Mouse (Mus musculus) gastrocnemius, postnatal 25 days (tissue): ENCODE results near the gene Ndufb5. TPM values are rescaled to one million over a fixed set of nuclear protein-coding genes. Genes with fewer than 3 reads are reported as not detected.
"Not testable (repeated sequence)": the region's sequence is repeated elsewhere in the genome, so short reads cannot be mapped to it uniquely, and the experiment has no call there.

Experiments used
- DNase-seq: peaks from one replicate; pipeline ENCODE4 v3.0.0; 2022
- long read RNA-seq, 2 experiments: library from polyadenylated mRNA; stranded (forward); transcript quantifications; one replicate each; pipeline ENCODE4 v2.0.0; 2021
- total RNA-seq, 2 experiments: library from RNA; stranded (reverse); gene quantifications; 1 replicate in 1 of 2; 2 replicates in 1 of 2; pipeline ENCODE4 v1.2.3; 2021

Ndufb5 gene
- total RNA-seq = 100 to 1,000 TPM; 583 to 623 TPM
- long read RNA-seq, experiment 1, transcript Ndufb5-204 (6 exons, 1,079 nt) = major isoform, 1,414 of 1,458 reads
- long read RNA-seq, experiment 1, transcript Ndufb5-203 (5 exons, 625 nt) = minor isoform, 8 of 1,458 reads
- long read RNA-seq, experiment 1, partial matches to known transcripts = 15 of 1,458 reads
- long read RNA-seq, experiment 1, other reads (novel, unspliced or antisense) = 21 of 1,458 reads
- long read RNA-seq, experiment 2, transcript Ndufb5-204 (6 exons, 1,079 nt) = major isoform, 969 of 992 reads
- long read RNA-seq, experiment 2, partial matches to known transcripts = 12 of 992 reads
- long read RNA-seq, experiment 2, other reads (novel, unspliced or antisense) = 9 of 992 reads

GRCm38 (mm10) chr3:32736244-32737171 is at the start of gene Ndufb5:
Ndufb5 (plus strand) TSS chr3:32736990.
- peak; percentile 99 for DNase-seq

DNA sequence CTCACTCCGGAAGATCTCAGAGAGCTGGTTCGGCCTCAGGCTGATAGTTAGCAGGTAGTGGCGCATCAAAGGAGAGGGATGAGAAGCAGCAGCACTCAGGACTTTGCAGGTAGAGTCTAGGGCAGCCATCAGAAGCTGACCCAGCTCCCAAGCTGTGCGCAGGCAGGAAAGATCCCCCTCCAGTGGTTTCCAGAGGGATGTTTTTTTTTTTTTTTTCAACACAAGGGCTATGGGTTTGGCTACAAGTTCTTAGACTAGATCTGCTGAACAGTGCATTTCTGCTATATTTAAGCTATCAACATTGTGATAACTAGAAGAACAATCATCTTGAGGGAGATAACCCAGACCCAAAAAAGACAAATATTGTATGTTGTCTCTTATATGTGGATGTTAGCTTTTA is 49.6 kb upstream of the Ndufb5 start:
- no peak for DNase-seq

DNA sequence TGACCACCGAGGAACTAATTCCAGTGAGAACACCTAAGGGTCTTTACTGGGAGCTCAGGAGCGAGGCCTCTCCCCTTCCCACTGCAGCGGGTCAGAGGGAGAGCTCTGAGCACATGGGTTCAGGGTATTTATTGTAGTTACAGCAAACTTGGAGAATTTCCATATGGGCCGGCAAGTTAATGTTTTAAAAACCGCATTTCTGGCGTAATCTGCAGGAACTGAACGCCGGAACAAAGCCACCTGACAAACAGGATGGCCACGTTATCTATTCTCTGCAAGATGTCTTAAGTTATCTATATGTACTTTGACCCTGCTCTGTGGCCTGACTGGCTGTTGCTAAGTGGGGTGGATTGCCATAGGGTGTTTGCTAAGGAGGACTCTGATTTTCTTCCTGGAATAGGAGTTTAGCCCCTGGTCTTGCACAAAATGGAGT is 47.2 kb upstream of the Ndufb5 start:
- DNase-seq = no peak

DNA sequence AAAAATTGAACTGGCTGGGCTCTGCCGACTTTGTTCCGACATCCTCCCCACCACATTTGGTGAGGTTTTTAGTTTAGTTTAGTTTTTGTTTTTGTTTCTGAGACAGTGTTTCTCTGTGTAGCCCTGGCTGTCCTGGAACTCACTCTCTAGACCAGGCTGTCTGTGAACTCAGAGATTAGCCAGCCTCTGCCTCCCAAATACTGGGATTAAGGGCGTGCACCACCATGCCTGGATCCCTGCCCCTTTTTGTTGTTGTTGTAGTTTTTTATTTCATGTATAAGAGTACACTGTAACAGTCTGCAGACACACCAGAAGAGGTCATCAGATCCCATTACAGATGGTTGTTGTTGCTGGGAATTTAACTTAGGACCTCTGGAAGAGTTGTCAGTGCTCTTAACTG is 46.8 kb upstream of the Ndufb5 start:
- DNase-seq = no peak

- DNase-seq = no peak
These were observed 45.9 kb upstream of the Ndufb5 start for GRCm38 (mm10) chr3:32690901-32691300.

- DNase-seq = no peak
These were observed 44.9 kb upstream of the Ndufb5 start for GRCm38 (mm10) chr3:32691841-32692240.

DNA sequence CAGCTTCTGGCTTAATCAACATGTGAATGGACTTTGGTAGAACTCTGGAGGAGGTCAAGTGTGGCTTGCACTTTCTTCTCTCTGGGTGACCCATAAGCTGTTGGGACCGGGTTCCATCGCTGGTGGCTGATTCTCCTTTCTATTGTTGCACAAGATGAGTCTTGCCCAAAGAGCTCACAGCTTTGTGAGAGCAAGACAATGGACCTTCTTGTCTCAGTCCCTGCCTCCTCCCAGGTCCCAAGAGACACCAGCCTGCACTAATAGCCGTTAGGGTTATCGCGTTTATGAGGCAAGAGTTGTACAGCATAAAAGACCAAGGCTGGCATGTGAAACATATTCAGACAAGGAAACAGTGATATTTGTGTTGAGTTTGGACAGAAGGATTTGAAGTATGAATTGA is 42.6 kb upstream of the Ndufb5 start:
- no peak for DNase-seq

DNA sequence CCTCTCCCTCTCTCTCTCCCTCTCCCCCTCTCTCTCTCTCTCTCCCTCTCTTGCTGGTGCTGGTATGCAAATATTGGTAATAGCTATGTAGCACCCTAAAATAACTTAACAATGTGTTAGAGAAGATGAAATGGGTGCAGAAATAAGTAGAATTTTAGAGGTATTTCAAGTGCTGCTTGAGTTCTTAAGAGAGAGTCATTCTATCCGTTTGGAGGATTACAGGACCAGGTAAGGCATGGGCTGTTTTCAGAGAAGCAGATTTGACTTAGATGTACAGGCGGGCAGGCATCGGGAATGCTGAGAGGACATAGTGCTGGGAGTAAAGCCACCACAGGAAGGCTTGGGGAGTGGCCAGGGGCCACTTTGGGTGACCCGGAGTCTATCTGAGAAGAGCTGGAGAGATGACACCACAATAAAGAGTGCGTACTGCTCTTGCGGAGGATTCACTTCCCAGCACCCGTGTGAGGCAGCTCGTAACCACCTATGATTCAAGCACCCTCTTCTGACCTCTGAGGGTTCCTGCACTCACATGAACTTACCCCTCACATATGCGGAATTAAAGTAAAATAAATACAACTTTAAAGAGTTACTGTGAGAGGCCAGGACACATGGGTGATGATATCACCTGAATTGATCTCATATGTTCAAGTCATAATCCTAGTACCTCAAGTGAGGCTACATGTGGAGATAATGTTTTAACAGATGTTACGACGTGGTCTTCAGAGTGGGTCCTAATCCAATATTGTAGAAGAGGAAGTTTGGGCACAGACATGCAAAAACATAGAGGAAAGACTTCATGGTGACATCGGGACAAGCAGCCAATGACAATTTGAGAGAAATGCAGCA is 41.8 kb upstream of the Ndufb5 start:
- no peak for DNase-seq

DNA sequence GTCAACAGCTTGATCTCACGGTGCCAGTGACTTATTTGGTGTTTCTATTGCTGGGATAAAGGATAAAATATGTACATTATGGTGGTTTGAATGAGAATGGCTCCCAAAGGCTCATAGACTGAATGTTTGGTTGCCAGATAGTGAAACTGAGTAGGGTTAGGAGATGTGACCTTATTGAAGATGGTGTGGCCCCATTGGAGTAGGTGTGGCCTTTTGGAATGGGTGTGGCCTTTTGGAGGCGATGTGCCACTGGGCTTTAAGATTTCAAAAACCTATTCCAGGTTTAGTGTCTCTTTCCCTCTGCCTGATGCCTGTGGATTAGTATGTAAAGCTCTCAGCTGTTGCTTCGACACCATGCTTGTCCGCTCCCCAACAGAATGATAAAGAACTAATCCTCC is 41.2 kb upstream of the Ndufb5 start:
- no peak for DNase-seq

GRCm38 (mm10) chr3:32698228-32698863 is 38.4 kb upstream of the Ndufb5 start:
- DNase-seq = peak; percentile 66

GRCm38 (mm10) chr3:32704021-32704420 is 32.8 kb upstream of the Ndufb5 start:
- DNase-seq = not testable (repeated sequence)

- DNase-seq = peak; percentile 16
These were observed 32.2 kb upstream of the Ndufb5 start for GRCm38 (mm10) chr3:32704632-32705031.

DNA sequence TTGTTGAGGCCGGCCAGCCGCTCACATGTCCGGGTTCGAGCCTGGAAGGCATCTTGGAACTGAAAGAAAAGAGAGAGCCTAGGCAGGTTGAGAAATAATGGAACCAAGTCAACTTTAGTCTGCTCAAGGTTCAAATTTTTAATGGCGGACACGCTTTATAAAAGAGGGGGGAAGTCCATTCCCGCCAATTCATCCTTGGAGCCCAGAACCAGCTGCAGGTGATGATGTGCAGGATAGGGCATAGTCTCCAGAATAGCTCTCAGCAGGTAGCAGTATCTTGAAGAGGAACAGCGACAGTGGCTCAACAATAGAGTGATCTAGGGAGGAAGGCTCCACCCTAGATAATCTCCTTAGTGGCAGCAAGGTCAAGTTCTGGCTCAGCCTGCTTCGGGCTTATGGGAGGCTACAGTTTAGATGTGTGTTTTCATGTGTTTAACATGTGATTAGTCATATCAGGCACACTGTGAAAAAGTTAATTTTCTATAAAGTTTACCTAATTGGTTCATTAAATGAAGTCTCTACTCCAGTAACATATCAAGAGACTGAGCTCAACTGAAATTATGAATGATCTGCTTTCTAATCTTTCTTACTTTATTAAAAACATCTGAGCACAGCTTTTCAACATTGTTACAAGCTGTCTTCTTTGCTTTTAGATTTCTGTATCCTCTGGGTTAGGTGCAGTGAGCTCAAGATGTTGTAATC is 31.0 kb upstream of the Ndufb5 start, which contains the start of gene Actl6a:
Actl6a (plus strand) TSS at position 652 of the 702 bp plus-strand sequence.
- DNase-seq = not testable (repeated sequence)

- no peak for DNase-seq
These were observed 28.8 kb upstream of the Ndufb5 start for GRCm38 (mm10) chr3:32708052-32708367.

DNA sequence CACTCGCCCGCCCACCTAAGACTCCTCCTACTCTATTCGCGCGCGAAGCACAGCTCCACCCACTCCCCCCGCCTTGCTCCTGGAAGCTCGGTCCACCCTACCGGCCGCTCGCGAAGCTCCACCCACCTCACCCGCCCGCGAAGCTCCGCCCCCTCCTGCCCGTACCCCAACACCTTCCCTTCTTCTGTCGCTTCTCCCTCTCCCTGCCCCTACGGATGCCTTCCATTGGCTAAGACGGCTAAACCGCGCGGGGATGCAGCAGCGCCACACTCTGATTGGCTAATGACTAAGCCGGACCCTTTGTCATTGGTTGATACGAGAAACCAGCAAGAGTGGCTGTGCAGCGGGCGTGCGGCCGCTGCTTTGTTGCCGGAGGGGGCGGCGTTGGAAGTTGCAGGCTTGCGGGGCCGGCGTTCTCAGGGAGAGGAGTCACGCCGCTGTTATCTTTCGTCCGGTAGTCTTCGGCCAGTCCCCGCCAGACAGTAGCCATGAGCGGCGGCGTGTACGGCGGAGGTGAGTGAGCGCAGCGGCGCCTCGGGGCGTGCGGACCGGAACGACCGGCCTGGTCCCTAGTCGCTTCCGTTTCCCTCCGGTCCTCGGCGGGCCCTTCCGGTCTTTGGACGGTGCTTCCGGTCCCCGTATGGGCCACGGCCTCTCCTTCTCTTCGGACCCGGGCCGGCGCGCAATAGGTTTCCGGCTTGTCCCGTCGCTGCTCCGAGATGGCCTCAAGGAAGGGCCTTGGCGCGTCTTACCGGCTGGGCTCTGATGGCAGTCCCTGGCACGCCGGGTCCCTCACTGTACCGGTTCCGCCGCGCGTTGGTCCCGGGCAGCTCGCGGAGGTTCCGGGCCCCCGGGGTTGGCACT is 28.2 kb upstream of the Ndufb5 start:
- DNase-seq = peak; percentile 99

DNA sequence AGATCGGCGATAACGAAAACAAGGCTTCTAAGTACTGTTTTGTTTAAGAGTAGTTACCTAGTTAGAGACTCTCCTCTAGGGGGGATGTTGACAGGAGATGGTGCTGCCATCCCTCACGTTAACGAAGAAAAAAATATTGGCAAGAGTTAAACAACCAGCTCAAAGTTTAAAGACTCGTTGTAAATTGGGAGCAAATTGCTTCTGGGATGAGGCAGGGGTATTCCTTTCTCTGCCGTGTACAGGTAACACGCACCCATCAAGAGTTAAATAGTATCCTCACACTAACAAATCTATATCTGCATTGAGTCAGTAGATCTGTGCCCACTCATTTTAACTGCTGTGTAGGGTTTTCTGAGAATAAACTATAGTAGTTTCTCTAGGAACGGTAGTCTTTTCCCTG is 27.4 kb upstream of the Ndufb5 start:
- no peak for DNase-seq

DNA sequence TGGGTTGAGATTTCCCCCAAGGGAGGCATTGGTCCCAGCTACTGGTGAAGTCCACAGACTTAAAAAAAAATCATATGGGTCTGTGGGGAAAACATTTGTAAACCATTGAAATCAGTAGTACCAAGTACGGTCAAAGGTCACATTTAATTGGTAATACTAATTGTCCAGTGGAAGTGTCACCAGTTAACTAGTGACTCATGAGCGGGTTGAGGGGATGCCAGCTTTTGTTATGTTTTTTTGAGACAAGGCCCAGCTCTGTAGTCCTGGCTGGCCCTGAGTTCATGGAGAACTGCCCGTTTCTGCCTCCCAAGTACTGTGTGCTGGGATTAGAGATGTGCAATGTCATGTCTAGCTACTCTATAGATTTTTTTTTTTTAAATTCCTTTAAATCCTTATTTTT is 23.1 kb upstream of the Ndufb5 start:
- DNase-seq = no peak

- not testable (repeated sequence) for DNase-seq
These were observed 19.4 kb upstream of the Ndufb5 start for GRCm38 (mm10) chr3:32717403-32717802.

GRCm38 (mm10) chr3:32718271-32718670 is 18.5 kb upstream of the Ndufb5 start:
- DNase-seq = no peak

DNA sequence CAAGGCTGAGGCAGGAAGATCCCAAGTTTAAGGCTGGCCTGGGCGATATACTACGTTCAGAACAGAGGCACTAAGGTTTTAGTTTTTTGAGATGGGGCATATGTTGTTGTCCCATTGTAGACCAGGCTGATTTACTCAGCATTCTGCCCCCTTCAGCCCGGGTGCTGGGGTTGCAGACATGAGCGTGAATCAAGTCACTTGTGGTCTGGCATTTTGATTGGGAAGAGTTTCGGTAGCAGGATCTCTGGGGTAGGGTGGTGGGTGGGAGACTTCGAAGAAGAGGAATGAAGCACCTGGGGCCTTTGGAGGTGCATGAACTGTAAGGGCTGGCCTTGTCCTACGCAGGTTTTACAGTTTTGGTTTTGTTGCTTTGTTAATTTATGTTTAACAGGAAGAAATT is 12.6 kb upstream of the Ndufb5 start:
- DNase-seq = no peak
